Mouse (Mus musculus): ENCODE data around the gene Slc22a18.

The Slc22a18 gene

DNA sequence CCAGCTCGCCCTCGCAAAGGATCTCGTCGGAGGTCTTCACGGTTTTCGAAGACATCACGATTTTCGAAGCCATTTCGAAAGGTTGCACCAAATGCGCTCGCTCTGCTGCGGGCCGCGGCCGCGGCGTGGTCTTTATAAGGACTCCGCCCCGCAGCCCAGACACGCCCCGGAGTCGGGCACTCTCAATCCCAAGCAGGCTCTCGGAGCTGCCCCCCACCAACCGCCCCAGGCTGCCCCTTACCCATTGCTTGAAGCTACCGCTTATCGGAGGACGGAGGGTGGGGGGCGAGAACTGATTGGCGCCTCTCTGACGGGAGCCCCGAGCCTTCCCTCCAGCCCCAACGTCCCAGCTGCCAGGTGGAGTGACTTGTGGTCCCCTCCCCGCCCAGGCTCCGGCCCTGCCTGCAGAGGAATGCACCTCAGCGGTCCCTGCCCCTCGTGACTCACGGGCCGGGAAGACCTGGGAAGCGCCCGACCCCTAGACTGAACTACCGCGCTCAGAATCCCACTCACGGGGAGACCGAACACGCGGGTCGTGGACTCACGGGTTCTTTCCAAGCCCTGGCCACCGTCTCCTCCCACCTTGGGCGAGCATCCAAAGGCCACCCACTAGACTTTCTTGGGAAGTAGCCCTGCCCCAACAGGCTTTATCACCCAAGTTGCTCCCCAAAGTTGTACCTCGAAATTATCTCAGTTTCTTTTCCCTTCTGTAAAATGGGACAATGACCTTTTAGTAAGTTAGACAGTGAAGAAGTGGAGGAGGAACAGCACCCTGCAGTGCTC, 29.1 kb downstream of the Slc22a18 start, which contains the start of gene Phlda2:
Gene Phlda2, minus strand, starts transcription at position 733 of the 783 bp plus-strand sequence.
- WGBS = 3% methylated on average over 51 of the region's 51 CpGs

DNA sequence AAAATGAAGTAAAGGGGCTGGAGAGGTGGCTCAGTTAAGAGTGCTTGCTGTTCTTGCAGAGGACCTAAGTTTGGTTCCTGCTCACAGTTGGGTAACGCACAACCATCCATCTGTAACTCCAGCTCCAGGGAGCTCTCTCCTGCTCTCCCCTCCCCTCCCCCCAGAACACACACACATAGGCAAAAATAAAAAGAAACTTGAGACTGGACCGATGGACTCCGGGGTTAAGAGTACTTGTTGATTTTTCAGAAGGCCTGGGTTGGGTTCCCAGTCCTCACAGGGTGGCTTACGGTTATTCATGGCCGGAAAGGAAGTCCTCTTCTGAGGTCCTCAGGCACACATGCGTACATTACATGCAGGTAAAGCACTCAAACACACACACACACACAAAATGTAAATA, 30.4 kb downstream of the Slc22a18 start:
- 91% methylated on average over 6 of the region's 6 CpGs for WGBS

DNA sequence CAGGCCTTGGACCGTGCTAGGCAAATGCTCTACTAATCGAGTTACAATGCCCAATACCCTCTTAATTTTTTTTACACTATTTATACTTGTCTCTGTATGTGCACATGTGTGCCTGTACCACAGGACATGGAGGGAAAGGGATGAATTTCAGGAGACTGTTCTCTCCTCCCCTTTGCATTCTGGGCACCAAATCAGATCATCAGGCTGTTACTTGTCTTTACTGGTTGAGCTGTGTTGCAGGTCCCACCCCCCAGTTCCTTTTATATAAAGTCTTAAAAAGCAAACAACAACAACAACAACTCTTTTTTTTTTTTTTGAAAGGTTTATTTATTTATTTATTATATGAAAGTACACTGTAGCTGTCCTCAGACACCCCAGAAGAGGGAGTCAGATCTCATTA, 31.9 kb downstream of the Slc22a18 start:
- 95% methylated on average over 2 of the region's 2 CpGs for WGBS

DNA sequence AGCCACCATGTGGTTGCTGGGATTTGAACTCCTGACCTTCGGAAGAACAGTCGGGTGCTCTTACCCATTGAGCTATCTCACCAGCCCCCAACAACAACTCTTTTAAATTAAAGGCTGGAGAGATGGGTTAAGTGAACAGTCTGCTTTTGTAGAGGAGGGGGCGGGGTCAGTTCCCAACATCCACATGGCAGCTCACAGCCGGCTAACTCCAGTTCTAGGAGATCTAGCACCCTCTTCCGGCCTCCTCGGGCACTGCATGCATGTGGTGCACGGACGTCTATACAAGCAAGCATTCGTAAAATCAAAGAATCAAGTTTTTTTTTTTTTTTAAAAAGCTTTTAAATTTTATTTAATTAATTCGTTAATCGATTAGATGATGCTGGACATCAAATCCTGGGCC, 32.3 kb downstream of the Slc22a18 start:
- WGBS = 22% methylated on average over 11 of the region's 11 CpGs

GRCm38 (mm10) chr7:143506271-143506670, 32.7 kb downstream of the Slc22a18 start:
- WGBS = 68% methylated on average over 7 of the region's 7 CpGs

- 33% methylated on average over 7 of the region's 7 CpGs for WGBS
These were observed 33.1 kb downstream of the Slc22a18 start for GRCm38 (mm10) chr7:143506675-143507074.

GRCm38 (mm10) chr7:143509566-143509965, 36.0 kb downstream of the Slc22a18 start:
- WGBS = 74% methylated on average over 1 of the region's 1 CpGs

DNA sequence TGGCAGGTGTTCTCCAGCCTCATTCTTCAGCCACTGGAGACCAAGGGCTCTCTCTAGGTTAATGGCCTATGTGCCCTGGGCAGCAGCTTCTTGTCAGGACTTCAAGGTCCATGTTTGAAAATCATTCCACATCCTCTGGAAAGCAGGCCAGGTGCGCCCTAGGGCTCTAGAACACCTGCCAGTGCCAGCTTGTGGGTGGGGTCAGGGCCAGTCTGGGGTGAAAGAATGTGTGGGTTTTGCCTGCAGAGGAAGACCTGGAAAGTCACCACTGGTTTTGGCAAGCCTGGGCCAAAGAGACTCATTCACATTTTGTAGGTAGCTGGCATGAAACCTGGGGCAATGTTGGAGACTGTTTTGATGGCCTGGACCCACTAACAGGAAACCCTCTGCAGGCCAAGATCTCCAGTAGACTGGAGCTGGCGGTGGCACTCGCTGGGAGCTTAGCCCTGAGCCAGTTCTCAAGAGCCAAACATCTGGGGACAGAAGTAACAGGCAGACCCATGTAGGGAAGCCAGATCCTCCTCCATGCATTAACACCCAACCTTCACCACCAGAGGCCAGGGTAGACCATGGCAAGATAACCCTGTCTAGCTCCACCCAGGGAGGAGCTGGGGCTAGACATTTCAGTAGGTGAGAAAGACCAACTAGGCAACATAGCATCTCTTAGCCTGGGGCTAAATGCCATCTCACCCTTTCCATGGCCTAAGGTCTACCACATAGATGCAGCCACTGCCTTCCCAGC, 37.2 kb downstream of the Slc22a18 start:
- WGBS = 84% methylated on average over 3 of the region's 3 CpGs

DNA sequence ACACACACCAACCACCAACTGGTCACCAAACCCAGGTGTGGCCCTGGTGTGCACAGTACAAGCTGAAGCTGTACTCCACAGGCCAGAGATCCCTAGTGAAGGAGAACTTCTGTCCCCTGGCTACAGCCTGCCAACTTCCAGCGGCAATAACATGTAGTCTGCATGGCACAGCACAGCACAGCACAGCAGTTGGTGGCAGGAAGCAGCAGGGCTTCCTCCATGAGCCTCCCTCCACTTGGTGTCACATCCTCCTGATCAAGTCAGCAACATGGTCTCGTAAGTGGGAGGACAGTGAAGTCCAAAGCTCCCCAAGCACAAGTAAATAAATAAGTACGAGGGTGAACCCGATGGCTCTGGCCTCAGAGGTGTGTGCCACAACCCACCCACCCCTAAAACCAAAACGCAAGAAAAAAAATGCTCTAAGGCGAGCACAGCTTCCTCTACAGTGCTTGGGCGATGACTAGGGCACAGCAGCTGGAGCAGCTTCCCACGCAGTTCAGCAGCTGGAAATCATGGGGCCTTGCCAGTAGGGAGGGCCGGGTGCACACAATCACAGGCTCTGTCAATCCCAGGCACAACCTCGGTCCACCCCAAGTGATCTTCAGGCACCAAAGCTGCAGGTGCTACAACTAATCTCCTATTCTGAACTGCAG, 40.4 kb downstream of the Slc22a18 start:
- WGBS = 73% methylated on average over 10 of the region's 10 CpGs

GRCm38 (mm10) chr7:143514416-143514768, 40.9 kb downstream of the Slc22a18 start:
- WGBS = 90% methylated on average over 4 of the region's 4 CpGs

GRCm38 (mm10) chr7:143519333-143519732, 45.8 kb downstream of the Slc22a18 start:
- 78% methylated on average over 4 of the region's 4 CpGs for WGBS

GRCm38 (mm10) chr7:143532410-143532809, 58.9 kb downstream of the Slc22a18 start:
- 81% methylated on average over 1 of the region's 1 CpGs for WGBS

DNA sequence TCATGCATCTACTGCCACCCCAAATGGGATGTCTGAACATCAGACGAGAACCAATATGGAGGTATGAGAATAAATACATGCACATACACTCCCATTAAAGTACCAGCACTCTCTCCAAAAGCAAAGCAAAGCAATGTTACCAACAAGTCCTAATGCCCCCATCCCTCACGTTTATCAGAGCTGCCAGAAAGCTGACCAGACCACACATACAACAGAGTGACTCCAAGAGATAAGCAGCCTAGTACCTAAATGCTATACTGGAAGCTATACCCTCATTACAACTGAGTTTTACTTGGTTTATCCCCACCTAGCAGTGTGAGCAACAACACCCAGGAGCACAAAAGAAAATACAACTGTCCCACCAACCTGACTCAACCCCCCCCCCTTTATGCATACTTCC, 59.7 kb downstream of the Slc22a18 start:
- WGBS = 87% methylated on average over 2 of the region's 2 CpGs

DNA sequence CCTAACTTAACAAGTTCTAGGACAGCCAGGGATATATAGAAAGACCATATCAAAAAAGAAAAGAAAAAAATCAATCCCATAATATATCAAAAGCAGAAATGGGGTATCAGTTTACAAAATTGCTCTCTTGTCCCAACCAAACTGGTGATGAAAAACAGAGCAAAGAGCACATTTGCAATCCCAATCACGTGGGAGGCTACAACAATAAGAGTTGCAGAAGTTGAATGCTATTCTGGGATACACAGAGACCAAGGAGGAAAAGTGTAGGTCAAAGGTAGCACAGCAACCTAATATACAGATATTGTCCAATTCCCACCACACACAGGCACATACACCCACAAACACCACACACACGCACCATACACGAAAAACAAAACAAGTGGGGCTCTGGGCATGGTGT, 62.7 kb downstream of the Slc22a18 start:
- 88% methylated on average over 3 of the region's 3 CpGs for WGBS

- 87% methylated on average over 6 of the region's 6 CpGs for WGBS
These were observed 64.7 kb downstream of the Slc22a18 start for GRCm38 (mm10) chr7:143538229-143538628.

DNA sequence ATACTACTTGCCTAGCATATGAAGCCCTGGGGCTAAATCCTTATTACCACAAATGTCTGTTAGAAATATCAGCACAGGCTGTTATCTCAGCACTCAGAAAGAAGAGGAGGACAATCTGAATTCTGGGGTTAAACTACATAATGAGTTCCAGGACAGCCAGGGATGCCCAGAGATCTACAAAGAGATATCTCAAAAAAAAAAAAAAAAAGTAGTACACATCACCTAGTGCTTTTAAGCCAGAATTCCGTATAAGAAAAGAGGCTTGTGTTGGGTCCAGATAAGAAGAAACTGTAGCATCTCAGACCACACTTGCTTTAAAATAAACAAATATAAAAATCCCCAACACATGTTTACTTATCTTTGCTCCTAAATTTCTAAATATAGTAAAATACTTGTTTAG, 65.1 kb downstream of the Slc22a18 start:
- 69% methylated on average over 1 of the region's 1 CpGs for WGBS

- 92% methylated on average over 2 of the region's 2 CpGs for WGBS
These were observed 70.8 kb downstream of the Slc22a18 start for GRCm38 (mm10) chr7:143544368-143544767.

DNA sequence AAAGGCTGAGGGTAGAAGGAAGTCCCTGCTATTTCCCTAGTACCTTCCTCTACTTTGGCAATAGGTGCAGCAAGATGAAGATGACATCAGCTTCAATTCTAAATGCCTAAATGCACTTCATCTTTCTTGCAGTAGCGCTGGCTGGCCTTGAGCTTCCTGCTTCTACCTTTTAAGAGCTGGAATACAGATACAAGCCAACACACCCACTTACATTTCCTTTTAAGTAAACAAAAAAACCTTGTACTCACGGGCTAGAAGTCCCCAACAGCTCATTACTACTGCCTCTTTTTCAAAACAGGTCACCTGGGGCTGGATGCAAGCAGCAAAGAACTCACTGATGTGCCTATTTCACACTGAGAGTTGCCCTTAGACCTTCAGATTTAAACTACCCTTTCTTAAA, 73.0 kb downstream of the Slc22a18 start:
- WGBS = 38% methylated on average over 2 of the region's 2 CpGs

DNA sequence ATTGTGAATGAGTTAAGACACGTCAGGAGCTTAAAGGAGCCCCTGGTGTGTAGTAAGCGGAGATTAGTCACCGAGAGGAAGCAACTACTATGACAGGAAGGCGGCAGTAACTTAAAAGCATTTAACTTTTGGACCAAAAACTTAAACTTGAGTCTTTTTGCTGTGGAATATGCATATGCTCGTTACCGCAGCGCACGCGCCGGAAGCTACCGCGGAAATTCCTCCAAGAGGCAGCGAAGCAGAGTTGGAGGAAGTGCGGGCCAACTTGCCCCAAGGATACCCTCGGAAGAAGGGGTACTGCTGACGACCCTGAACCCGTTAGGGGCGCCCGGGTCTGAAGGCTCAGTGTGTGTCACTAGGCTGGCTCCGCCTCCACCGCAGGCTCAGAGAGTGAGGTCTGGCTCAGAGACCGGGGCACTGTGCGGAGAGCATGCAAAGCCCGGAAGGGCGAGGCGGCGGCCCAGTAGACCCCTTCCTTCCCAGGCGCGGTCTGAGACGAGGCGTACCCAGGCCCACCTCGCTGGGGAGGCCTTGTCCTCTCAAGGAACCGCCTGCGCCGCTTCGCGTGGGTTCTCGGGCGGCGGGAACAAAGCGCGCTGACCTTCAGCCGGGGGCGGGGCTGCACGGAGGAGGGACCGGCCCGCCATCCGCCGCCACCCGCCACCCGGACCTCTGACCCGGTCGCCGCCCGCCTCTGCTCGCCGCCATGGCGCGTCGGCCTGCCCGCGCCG, 74.9 kb downstream of the Slc22a18 start:
- WGBS = under 1% methylated on average over 62 of the region's 63 CpGs

Data from cerebral cortex, adult 2 months (tissue).